25 mouse cellular contexts compared by ENCODE assay signal in the genomic region with DNA sequence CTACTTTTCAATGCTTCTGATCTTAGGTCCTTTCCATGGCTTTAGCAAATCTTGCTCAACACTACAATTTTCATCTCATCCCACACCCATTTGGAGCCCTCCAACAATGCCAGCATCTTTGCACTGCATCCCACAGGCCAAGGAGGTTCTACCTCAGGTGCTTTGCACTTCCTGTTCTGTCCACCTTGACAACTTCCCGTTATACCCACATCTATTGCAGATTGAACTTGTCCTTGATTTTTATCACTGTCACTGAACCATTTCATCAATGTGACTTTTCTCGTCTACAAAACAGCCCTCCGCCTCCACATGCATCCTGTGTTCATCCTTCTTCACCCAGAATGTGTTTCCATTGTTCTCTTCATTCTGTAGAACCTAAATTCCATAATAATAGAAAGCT.
DNase-seq lines count a peak whose midpoint lies in the region; ATAC-seq and TF ChIP-seq lines count a peak whose summit lies in the region.
"Had no signal": no experiment of that assay in that cellular context is flagged by ENCODE, and none has a peak within 500 bp of the region (broad histone marks: within the 10 kb centered on the region; RNA-seq: fewer than 3 reads in every experiment).

No protein-coding gene starts in this region.

- no peaks in the 10 kb centered on the region for H3K36me3 ChIP-seq in thymus, adult 2 months (ENCODE audit: control insufficient read depth, insufficient read depth, low read length)
- H3K36me3 ChIP-seq: forebrain, embryonic 15.5 days; G1E; heart, embryonic 12.5 days; hindbrain, embryonic 13.5 days; limb, embryonic 12.5 days; liver, embryonic 15.5 days; lung, embryonic 15.5 days; midbrain, embryonic 13.5 days had no signal

- H3K27ac ChIP-seq in thymus, adult 2 months (ENCODE audit: control insufficient read depth, insufficient read depth, low read length) = no peak overlapping the region
- H3K27ac ChIP-seq: forebrain, embryonic 15.5 days; hindbrain, embryonic 13.5 days; limb, embryonic 12.5 days; liver, embryonic 15.5 days; lung, embryonic 15.5 days; midbrain, embryonic 13.5 days had no signal

- no peaks in the 10 kb centered on the region for H3K27me3 ChIP-seq in thymus, adult 2 months (ENCODE audit: control insufficient read depth, insufficient read depth, low read length)
- H3K27me3 ChIP-seq: forebrain, embryonic 15.5 days; heart, embryonic 12.5 days; hindbrain, embryonic 13.5 days; limb, embryonic 12.5 days; liver, embryonic 15.5 days; lung, embryonic 15.5 days; midbrain, embryonic 13.5 days had no signal

- ATAC-seq in CD4-positive, CD25-positive, alpha-beta regulatory T cell, adult 4 months = peak; percentile 81
- ATAC-seq: forebrain, embryonic 15.5 days; midbrain, embryonic 13.5 days had no signal

- TF ChIP-seq POLR2A in thymus, adult 2 months (IDR thresholded peaks at IDR 0.05; ENCODE audit: control insufficient read depth, extremely low read depth, insufficient read depth, low read length, poor library complexity) = no peak
- TF ChIP-seq POLR2A in lung, adult 2 months (IDR thresholded peaks at IDR 0.05; ENCODE audit: borderline replicate concordance, extremely low read depth, low read depth, low read length) = no peak

- 0 out of 2 replicates have a peak, but pooled peaks cover 4% of the 10 kb centered on the region for H3K4me1 ChIP-seq in thymus, adult 2 months (replicated peaks; ENCODE audit: control insufficient read depth, insufficient read depth, low read length)
- H3K4me1 ChIP-seq in lung, adult 2 months (ENCODE audit: control insufficient read depth, insufficient read depth, low read length) = no peaks in the 10 kb centered on the region; the same call in 1 of the 2 replicates
- H3K4me1 ChIP-seq: forebrain, embryonic 15.5 days; heart, embryonic 12.5 days; hindbrain, embryonic 13.5 days; liver, embryonic 15.5 days; lung, embryonic 15.5 days; midbrain, embryonic 13.5 days had no signal

- WGBS in thymus, adult 2 months = 28% methylated on average over 3 of the region's 3 CpGs
- WGBS in lung, adult 2 months = 82% methylated on average over 3 of the region's 3 CpGs

- no peak for TF ChIP-seq CTCF in thymus, adult 2 months (IDR thresholded peaks at IDR 0.05; ENCODE audit: borderline replicate concordance, control insufficient read depth, extremely low read depth, insufficient read depth, low read length, poor library complexity)
- no peak for TF ChIP-seq CTCF in lung, adult 2 months (IDR thresholded peaks at IDR 0.05; ENCODE audit: insufficient read depth, low read length)

- no peak overlapping the region for H3K4me3 ChIP-seq in thymus, adult 2 months (ENCODE audit: control insufficient read depth, insufficient read depth, low read length)
- H3K4me3 ChIP-seq in lung, adult 2 months (replicated peaks; ENCODE audit: extremely low read depth, low read depth, low read length) = no peak overlapping the region
- H3K4me3 ChIP-seq: forebrain, embryonic 15.5 days; heart, embryonic 12.5 days; hindbrain, embryonic 13.5 days; limb, embryonic 12.5 days; liver, embryonic 15.5 days; lung, embryonic 15.5 days; midbrain, embryonic 13.5 days had no signal

- peak; percentile 9 for DNase-seq in thymus, adult 2 months
- DNase-seq in thymus, postnatal 10 days (ENCODE audit: low spot score in 2 of 2) = no peak
- peak; percentile 29 for DNase-seq in induced T-regulatory cell, adult 2 months (ENCODE audit: low read depth)
- DNase-seq in thymus, postnatal 4 days = peak; percentile 17
- no peak for DNase-seq in spleen, adult 18-20 months
- no peak for DNase-seq in lung, adult 2 months
- DNase-seq: adrenal gland, postnatal 14 days; cerebellum, adult 11 months; cerebellum, adult 9-11 months; gastrocnemius, postnatal 25 days; heart, adult 18-20 months; heart, postnatal 4 days; kidney, adult 11 months; kidney, postnatal 14 days; lung, postnatal 4 days; right cerebral cortex, postnatal 25 days had no signal

Comparison
In these comparisons a context has a peak if more than half of its experiments do, and no peak if none do; other contexts are left out.
1. DNase-seq: peak in thymus, adult 2 months (single experiment), induced T-regulatory cell, adult 2 months (single experiment) and thymus, postnatal 4 days (single experiment); none in thymus, postnatal 10 days (0 of 2), spleen, adult 18-20 months (0 of 2) and lung, adult 2 months (single experiment).